Mouse (Mus musculus) hindbrain, embryonic 14.5 days (tissue): Measurements from ENCODE around the gene Gltp. TPM values are rescaled to one million over a fixed set of nuclear protein-coding genes. Genes with fewer than 3 reads are reported as not detected.

Experiments used
- ATAC-seq: fragments of 200-750 bp; cut with Nextera tagmentation; 2 replicates; pipeline ENCODE4 v1.8.0; 2017; ENCODE audit warnings: moderate number of reproducible peaks, mild to moderate bottlenecking, moderate TSS enrichment, moderate library complexity; ENCODE audit not compliant: low FRiP score
- DNase-seq: peaks from one replicate; pipeline ENCODE4 v3.0.0-alpha.2; 2015; ENCODE audit warnings: low spot score
- H3K27ac ChIP-seq: fragments of 300-500 bp; sonication (generic); 2 replicates; pipeline ENCODE4 v1.5.1; 2014; ENCODE audit warnings: mild to moderate bottlenecking, moderate library complexity
- H3K27me3 ChIP-seq: fragments of 300-500 bp; sonication (generic); 2 replicates; pipeline ENCODE4 v1.6.1; 2014; ENCODE audit warnings: mild to moderate bottlenecking, low read length, mixed read lengths; ENCODE audit not compliant: control insufficient read depth, insufficient read depth
- H3K36me3 ChIP-seq: fragments of 300-500 bp; sonication (generic); replicated peaks from 2 replicates; pipeline ENCODE4 v1.6.1; 2014; ENCODE audit not compliant: control insufficient read depth, insufficient read depth
- H3K4me1 ChIP-seq: fragments of 300-500 bp; sonication (generic); replicated peaks from 2 replicates; pipeline ENCODE4 v1.6.1; 2014; ENCODE audit warnings: antibody characterized with exemption, low read length, mixed read lengths; ENCODE audit not compliant: control insufficient read depth, insufficient read depth
- H3K4me2 ChIP-seq: fragments of 300-500 bp; sonication (generic); replicated peaks from 2 replicates; pipeline ENCODE4 v1.6.1; 2014; ENCODE audit warnings: mild to moderate bottlenecking, moderate library complexity
- H3K4me3 ChIP-seq: fragments of 300-500 bp; sonication (generic); replicated peaks from 2 replicates; pipeline ENCODE4 v1.5.1; 2014; ENCODE audit warnings: mild to moderate bottlenecking, low read length
- H3K9ac ChIP-seq: fragments of 300-500 bp; sonication (generic); 2 replicates; pipeline ENCODE4 v1.6.1; 2014
- H3K9me3 ChIP-seq: fragments of 300-500 bp; sonication (generic); 2 replicates; pipeline ENCODE4 v1.6.1; 2016; ENCODE audit warnings: low read length; ENCODE audit not compliant: control insufficient read depth
- WGBS: fragments of 180-500 bp; shearing (Covaris S2); extraction: QIAGEN DNeasy Blood & Tissue Kit; methylation state at CpG from one replicate; pipeline ENCODE4 v1.1.7; 2014; 5-methylcytosine and 5-hydroxymethylcytosine counted together
- microRNA-seq: library from miRNA; unstranded; fragments of <30 nt; microRNA quantifications from one replicate; pipeline ENCODE4, GENCODE M21; 2016
- polyA plus RNA-seq: library from polyadenylated mRNA; unstranded; fragments of >200 nt; fragmentation: Nextera tagmentation; extraction: Ambion mirVana; gene quantifications from 2 replicates; pipeline ENCODE4 v1.2.1, GENCODE M21; 2014

Gltp gene
- polyA plus RNA-seq, 1 experiment from 2014 or later = 33.7 TPM

DNA sequence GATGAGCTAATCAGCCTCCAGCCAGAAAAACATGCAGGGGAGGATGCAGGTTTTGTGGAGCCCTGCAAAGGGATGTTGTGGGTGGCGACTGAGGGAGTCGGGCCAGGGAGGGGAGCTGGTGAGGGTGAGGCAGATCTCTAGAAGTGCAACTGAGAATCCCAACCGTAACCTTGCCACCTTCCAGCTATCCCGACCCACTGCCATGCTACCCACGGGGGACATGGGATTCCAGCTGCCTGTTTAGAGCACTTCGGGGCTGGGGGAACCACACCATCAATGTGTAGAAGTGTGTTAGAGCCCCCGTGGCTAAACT, 51.2 kb downstream of the Gltp start:
- Histone ChIP-seq H3K4me1 (no peaks in the 10 kb centered on the region), H3K27me3 (no peaks in the 10 kb centered on the region), H3K4me2 (peak overlapping the region; percentile 38), H3K9ac (no peak overlapping the region), H3K36me3 (no peaks in the 10 kb centered on the region), H3K9me3 (no peaks in the 10 kb centered on the region), H3K27ac (no peak overlapping the region), H3K4me3 (no peak overlapping the region)
- DNase-seq = no peak
- WGBS = 35% methylated on average over 7 of the region's 7 CpGs
- 0 out of 2 replicates have a peak, but pooled peaks have one; percentile 21 for ATAC-seq

DNA sequence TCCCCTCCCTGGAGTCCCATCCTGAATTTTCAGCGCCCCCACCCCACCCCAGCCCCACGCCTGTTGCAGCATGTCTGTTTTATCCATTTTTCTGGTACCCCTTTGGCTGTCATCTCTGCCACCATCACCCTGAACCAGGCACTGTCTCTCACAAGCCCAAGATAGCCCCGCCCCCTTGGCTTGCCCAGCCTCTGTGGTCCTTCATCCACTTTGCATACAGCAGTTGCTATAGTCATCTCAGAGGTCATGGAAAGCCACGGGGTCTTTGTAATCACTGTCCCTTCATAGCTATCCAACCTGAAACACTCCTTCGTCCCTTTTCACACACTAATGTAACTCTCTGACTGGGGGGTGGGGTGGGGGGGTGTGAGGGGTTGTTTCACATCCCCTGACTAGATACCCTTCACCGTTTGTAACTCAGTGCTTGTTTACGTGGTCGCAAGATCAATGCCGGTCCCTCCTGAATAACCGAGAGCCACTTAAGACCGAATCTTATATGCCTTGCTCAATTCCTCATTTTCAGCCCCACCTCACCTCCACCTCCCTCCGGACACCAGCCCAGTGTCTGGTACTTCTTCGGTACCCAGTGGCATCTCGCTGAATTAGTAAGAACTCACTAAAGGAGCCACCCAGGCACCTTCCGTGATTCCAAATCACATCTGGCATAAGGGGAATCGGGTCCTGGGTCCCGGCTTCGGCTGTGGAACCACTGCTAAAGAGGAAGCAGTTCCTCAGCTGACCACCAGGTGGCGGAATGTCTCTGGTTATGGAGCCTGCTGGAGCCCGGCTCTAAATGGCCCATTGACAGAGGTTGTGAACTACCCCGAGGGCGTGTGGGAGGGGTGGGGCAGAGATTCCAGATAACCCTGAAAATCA, 51.8 kb downstream of the Gltp start:
- peak; percentile 90 for DNase-seq
- WGBS = 18% methylated on average over 22 of the region's 22 CpGs
- no peak overlapping the region for H3K9ac ChIP-seq
- H3K4me3 ChIP-seq = no peak overlapping the region
- H3K36me3 ChIP-seq = no peaks in the 10 kb centered on the region
- H3K27me3 ChIP-seq = no peaks in the 10 kb centered on the region
- peak; percentile 71; the same call in 1 of the 2 replicates for ATAC-seq
- H3K9me3 ChIP-seq = no peaks in the 10 kb centered on the region
- H3K27ac ChIP-seq = no peak overlapping the region
- H3K4me2 ChIP-seq = peak overlapping the region; percentile 38
- H3K4me1 ChIP-seq = no peaks in the 10 kb centered on the region

GRCm38 (mm10) chr5:114636091-114636490, 54.7 kb downstream of the Gltp start:
- no peaks in the 10 kb centered on the region for H3K9me3 ChIP-seq
- no peak overlapping the region for H3K27ac ChIP-seq
- ATAC-seq = no peak
- no peak overlapping the region for H3K9ac ChIP-seq
- no peaks in the 10 kb centered on the region for H3K4me1 ChIP-seq
- no peak for DNase-seq
- no peak overlapping the region for H3K4me2 ChIP-seq
- H3K4me3 ChIP-seq = no peak overlapping the region
- H3K36me3 ChIP-seq = no peaks in the 10 kb centered on the region
- H3K27me3 ChIP-seq = no peaks in the 10 kb centered on the region
- 86% methylated on average over 25 of the region's 25 CpGs for WGBS

- no peak overlapping the region for H3K9ac ChIP-seq
- DNase-seq (no peak), ATAC-seq (no peak)
- H3K36me3 ChIP-seq = no peaks in the 10 kb centered on the region
- no peak overlapping the region for H3K4me2 ChIP-seq
- WGBS = 52% methylated on average over 2 of the region's 2 CpGs
- H3K9me3 ChIP-seq = no peaks in the 10 kb centered on the region
- H3K27me3 ChIP-seq = no peaks in the 10 kb centered on the region
- no peak overlapping the region for H3K27ac ChIP-seq
- H3K4me3 ChIP-seq = no peak overlapping the region
- no peaks in the 10 kb centered on the region for H3K4me1 ChIP-seq
Measured at GRCm38 (mm10) chr5:114631336-114631735, 59.4 kb downstream of the Gltp start.

- DNase-seq = peak; percentile 53
- no peak overlapping the region for H3K4me2 ChIP-seq
- no peak overlapping the region for H3K4me3 ChIP-seq
- WGBS = 23% methylated on average over 3 of the region's 3 CpGs
- no peaks in the 10 kb centered on the region for H3K36me3 ChIP-seq
- no peaks in the 10 kb centered on the region for H3K9me3 ChIP-seq
- H3K4me1 ChIP-seq = no peaks in the 10 kb centered on the region
- H3K9ac ChIP-seq = no peak overlapping the region
- H3K27me3 ChIP-seq = no peaks in the 10 kb centered on the region
- no peak for ATAC-seq
- no peak overlapping the region for H3K27ac ChIP-seq
Measured at GRCm38 (mm10) chr5:114625590-114625989, 65.2 kb downstream of the Gltp start.

- H3K9ac ChIP-seq = no peak overlapping the region
- H3K4me3 ChIP-seq = no peak overlapping the region
- H3K27ac ChIP-seq = no peak overlapping the region
- DNase-seq (no peak), ATAC-seq (no peak)
- WGBS = 41% methylated on average over 6 of the region's 6 CpGs
- H3K27me3 ChIP-seq = no peaks in the 10 kb centered on the region
- no peaks in the 10 kb centered on the region for H3K9me3 ChIP-seq
- no peaks in the 10 kb centered on the region for H3K36me3 ChIP-seq
- H3K4me1 ChIP-seq = no peaks in the 10 kb centered on the region
- no peak overlapping the region for H3K4me2 ChIP-seq
Measured at GRCm38 (mm10) chr5:114620305-114620704, 70.5 kb downstream of the Gltp start.

Small RNAs within 50 kb of the gene (microRNA-seq; reads per million reads assigned to microRNA genes)
- not detected for gene Mir7028

Other genes starting within 250 kb of the Gltp start
- gene Mmab, start 246.9 kb downstream of the Gltp start, polyA plus RNA-seq = 30.7 and 30.8 TPM in 2 replicates
- 76.9 and 81.2 TPM in 2 replicates for gene Mvk, start 246.7 kb downstream of the Gltp start, polyA plus RNA-seq
- gene Fam222a, start 123.0 kb downstream of the Gltp start, polyA plus RNA-seq = 6.6 and 6.7 TPM in 2 replicates
- gene Trpv4, start 32.6 kb downstream of the Gltp start, polyA plus RNA-seq = 1.1 and 1.4 TPM in 2 replicates
- gene Tchp, start 16.8 kb upstream of the Gltp start, polyA plus RNA-seq = 10.6 and 15.4 TPM in 2 replicates
- gene Ankrd13a, start 83.7 kb upstream of the Gltp start, polyA plus RNA-seq = 45.5 and 48.9 TPM in 2 replicates
- 44.3 and 45.1 TPM in 2 replicates for gene Git2, start 84.5 kb upstream of the Gltp start, polyA plus RNA-seq
- 290 and 308 TPM in 2 replicates for gene 1500011B03Rik, start 132.5 kb upstream of the Gltp start, polyA plus RNA-seq
- gene 4930519G04Rik, start 162.7 kb upstream of the Gltp start, polyA plus RNA-seq = not detected in 2 replicates
- 2.6 and 3.0 TPM in 2 replicates for gene Gm9936, start 167.7 kb upstream of the Gltp start, polyA plus RNA-seq
- gene Oasl2, start 206.0 kb upstream of the Gltp start, polyA plus RNA-seq = 3.7 and 5.0 TPM in 2 replicates
- gene Oasl1, start 232.3 kb upstream of the Gltp start, polyA plus RNA-seq = 0.13 and 0.25 TPM in 2 replicates